Mouse (Mus musculus) left cerebral cortex, adult 9 months (tissue): ENCODE measurements around the gene Sdhd.
"Not testable (repeated sequence)": the region's sequence is repeated elsewhere in the genome, so short reads cannot be mapped to it uniquely, and the experiment has no call there.

ENCODE experiments used
- DNase-seq, 2 experiments: peaks; one replicate each; pipeline ENCODE4 v3.0.0; 2022; ENCODE audit warnings: low spot score in 2 of 2

Sdhd gene

GRCm38 (mm10) chr9:50603189-50603997 lies at the start of gene Sdhd, which contains the start of gene Timm8b:
TSS of gene Sdhd (minus strand) at chr9:50603812.
TSS of gene Timm8b (plus strand) at chr9:50603910.
- DNase-seq, result peak; percentile 92 to 97

GRCm38 (mm10) chr9:50650503-50650902 lies 46.9 kb upstream of the Sdhd start:
- DNase-seq, result no peak

GRCm38 (mm10) chr9:50646826-50647370 lies 43.3 kb upstream of the Sdhd start:
- no peak for DNase-seq

- DNase-seq, result no peak
Measured at GRCm38 (mm10) chr9:50634270-50634669, 30.7 kb upstream of the Sdhd start.

GRCm38 (mm10) chr9:50633059-50633458 lies 29.4 kb upstream of the Sdhd start:
- no peak for DNase-seq

GRCm38 (mm10) chr9:50632016-50632688 lies 28.5 kb upstream of the Sdhd start:
- no peak for DNase-seq

GRCm38 (mm10) chr9:50630903-50631302 lies 27.3 kb upstream of the Sdhd start:
- DNase-seq, result not testable (repeated sequence)

GRCm38 (mm10) chr9:50617794-50618330 lies 14.2 kb upstream of the Sdhd start:
- DNase-seq, result no peak

- peak; percentile 64 to 94 for DNase-seq
Measured at GRCm38 (mm10) chr9:50616766-50617603, 13.4 kb upstream of the Sdhd start, which contains the start of the genes Pih1d2 and Nkapd1. TSS of gene Pih1d2 (plus strand) at chr9:50617321. TSS of gene Nkapd1 (minus strand) at chr9:50617464.

- no peak for DNase-seq
Measured at GRCm38 (mm10) chr9:50616161-50616560, 12.5 kb upstream of the Sdhd start.

- no peak for DNase-seq
Measured at GRCm38 (mm10) chr9:50612115-50612514, 8.5 kb upstream of the Sdhd start.

- DNase-seq, result no peak
Measured at GRCm38 (mm10) chr9:50604338-50604737, 726 bp upstream of the Sdhd start.

- no peak for DNase-seq
Measured at GRCm38 (mm10) chr9:50603998-50604324, 349 bp upstream of the Sdhd start.

GRCm38 (mm10) chr9:50602055-50602845 lies 1.4 kb downstream of the Sdhd start:
- DNase-seq, result no peak

- DNase-seq, result no peak
Measured at GRCm38 (mm10) chr9:50601536-50601935, 2.1 kb downstream of the Sdhd start.

- no peak for DNase-seq
Measured at GRCm38 (mm10) chr9:50596973-50597372, 6.6 kb downstream of the Sdhd start.

GRCm38 (mm10) chr9:50594794-50595417 lies 8.7 kb downstream of the Sdhd start:
- no peak for DNase-seq

- no peak for DNase-seq
Measured at GRCm38 (mm10) chr9:50593544-50593943, 10.1 kb downstream of the Sdhd start.

GRCm38 (mm10) chr9:50592955-50593354 lies 10.7 kb downstream of the Sdhd start:
- DNase-seq, result no peak

- DNase-seq, result no peak
Measured at GRCm38 (mm10) chr9:50590856-50591518, 12.6 kb downstream of the Sdhd start.
